Mouse (Mus musculus): ENCODE measurements around the gene Arnt. TPM values are rescaled to one million over a fixed set of nuclear protein-coding genes. Genes with fewer than 3 reads are reported as not detected.

The Arnt gene
- polyA plus RNA-seq (2014; fragmentation: Nextera tagmentation; extraction: Ambion mirVana): 40.1 and 41.0 TPM in 2 replicates

DNA sequence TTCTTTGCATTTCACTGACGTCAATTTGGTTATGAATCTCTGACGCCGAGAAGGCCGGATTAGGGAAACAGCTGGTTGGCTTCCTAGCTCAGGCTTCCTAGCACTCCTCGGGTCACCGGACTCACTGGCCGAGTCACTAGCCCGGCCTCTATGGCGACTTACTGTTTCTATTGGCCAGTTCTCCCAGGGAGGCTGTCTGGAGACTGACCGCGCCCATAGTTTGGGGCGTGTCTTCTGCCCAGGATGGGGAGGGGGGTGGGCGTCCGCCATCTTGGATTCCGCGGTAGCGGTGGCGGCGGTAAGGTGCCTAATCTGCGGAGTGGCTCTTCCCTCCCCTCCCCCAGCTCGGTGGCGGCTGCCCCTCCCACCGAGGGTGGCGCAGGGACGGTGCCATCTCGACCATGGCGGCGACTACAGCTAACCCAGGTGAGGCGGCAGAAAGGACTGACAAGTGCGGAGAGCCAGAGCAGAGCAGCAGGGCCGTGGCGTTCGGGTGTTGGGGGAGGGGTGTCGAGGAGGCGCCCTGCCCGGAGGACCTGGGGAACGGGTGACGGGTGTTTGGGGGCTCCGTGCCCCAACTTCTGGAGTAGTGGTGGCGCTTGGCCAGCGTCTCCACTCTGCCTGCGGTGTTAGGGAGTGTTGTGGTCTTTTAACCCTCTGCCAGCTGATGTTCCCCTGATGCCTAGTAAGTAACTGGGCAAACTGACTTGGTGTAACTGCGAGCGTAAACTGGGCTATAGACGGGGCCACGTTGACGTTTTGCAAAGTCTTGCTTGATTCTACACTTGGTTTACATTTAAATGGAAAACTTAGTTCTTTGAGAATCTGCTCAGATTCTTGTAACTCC is at the start of gene Arnt:
Arnt (plus strand) TSS at position 253 of the 847 bp plus-strand sequence.
- Histone ChIP-seq H3K9me3 (ENCODE audit: low read depth, low read length) (no peaks in the 10 kb centered on the region), H3K4me2 (peak within 1 kb of the TSS; percentile 64), H3K9ac (peak within 1 kb of the TSS; percentile 76), H3K4me3 (ENCODE audit: low read depth, low read length) (peak within 1 kb of the TSS; percentile 73), H3K27ac (ENCODE audit: low read depth) (peak within 1 kb of the TSS; percentile 88), H3K4me1 (ENCODE audit: insufficient read depth) (no peaks in the 10 kb centered on the region), H3K36me3 (ENCODE audit: insufficient read depth) (peaks cover 20% of the 10 kb centered on the region), H3K27me3 (ENCODE audit: insufficient read depth, low read length) (no peaks in the 10 kb centered on the region)
- DNase-seq (peak; percentile 97), ATAC-seq (ENCODE audit: insufficient read depth) (peak; percentile 100)
- under 1% methylated on average over 47 of the region's 47 CpGs for WGBS
- TF ChIP-seq CTCF (IDR thresholded peaks at IDR 0.05; ENCODE audit: low read depth): no peak

DNA sequence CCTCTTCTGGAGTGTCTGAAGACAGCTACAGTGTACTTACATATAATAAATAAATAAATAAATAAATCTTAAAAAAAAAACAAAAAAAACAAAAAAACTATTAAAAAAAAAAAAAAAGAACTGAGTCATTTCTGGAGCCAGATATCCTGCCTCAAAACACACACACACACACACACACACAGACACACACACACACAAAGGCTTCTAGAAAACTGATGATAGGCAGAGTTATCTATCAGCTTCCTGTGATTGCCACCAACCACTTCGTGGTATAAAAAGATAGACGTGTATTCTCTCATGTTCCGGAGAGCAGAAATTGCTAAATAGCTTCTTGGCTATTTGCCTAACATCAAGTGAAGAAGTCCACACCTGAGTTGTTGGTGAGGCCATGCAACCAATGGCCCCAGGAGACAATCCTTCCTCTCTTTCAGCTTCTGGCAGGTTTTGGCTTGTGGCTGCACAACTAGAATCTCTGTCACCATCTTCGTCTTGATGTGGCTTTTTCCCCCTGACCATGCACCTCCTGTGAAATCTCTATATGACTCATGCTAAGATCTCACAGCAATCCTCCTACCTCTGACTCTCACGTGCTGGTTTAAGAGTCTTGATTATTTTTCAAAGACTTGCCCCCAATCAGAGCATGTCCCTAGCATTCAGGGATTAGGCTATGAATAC is 48.6 kb upstream of the Arnt start:
- TF ChIP-seq CTCF (IDR thresholded peaks at IDR 0.05; ENCODE audit: low read depth): no peak
- WGBS: 78% methylated on average over 5 of the region's 5 CpGs

DNA sequence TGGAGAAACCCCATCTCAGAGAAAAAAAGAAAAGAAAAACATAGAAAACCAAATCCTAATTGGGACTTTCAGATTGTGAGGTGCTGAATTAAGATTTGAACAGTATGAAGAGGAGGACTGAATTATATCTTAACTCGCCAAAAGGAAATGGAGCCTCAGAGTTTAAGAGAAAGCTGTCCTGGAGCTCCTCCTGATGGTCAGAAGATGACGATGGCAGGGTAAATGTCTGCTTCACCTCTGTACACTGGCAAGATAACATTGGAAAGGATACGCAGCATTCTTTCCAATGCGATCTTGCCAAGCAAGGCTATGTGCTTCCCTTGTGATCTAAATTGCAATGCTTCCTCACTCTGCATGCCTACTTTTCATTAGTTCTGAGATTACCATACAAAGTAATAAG is 39.8 kb upstream of the Arnt start:
- DNase-seq (peak; percentile 34), ATAC-seq (ENCODE audit: insufficient read depth) (no peak)
- Histone ChIP-seq H3K27ac (ENCODE audit: low read depth) (no peak overlapping the region), H3K9ac (no peak overlapping the region), H3K36me3 (ENCODE audit: insufficient read depth) (no peaks in the 10 kb centered on the region), H3K27me3 (ENCODE audit: insufficient read depth, low read length) (no peaks in the 10 kb centered on the region), H3K4me2 (no peak overlapping the region), H3K9me3 (ENCODE audit: low read depth, low read length) (peaks cover 4% of the 10 kb centered on the region; the same call in 1 of the 2 replicates), H3K4me3 (ENCODE audit: low read depth, low read length) (no peak overlapping the region), H3K4me1 (ENCODE audit: insufficient read depth) (no peaks in the 10 kb centered on the region)
- 83% methylated on average over 4 of the region's 4 CpGs for WGBS
- peak; percentile 37; the same call in 1 of the 2 replicates for TF ChIP-seq CTCF (IDR thresholded peaks at IDR 0.05; ENCODE audit: low read depth)

More for the DNA sequence above, 48.6 kb upstream of the Arnt start:
- Histone ChIP-seq H3K4me3 (ENCODE audit: low read depth, low read length) (no peak overlapping the region), H3K9ac (no peak overlapping the region), H3K4me1 (ENCODE audit: insufficient read depth) (no peaks in the 10 kb centered on the region), H3K27ac (ENCODE audit: low read depth) (no peak overlapping the region), H3K36me3 (ENCODE audit: insufficient read depth) (no peaks in the 10 kb centered on the region), H3K9me3 (ENCODE audit: low read depth, low read length) (no peaks in the 10 kb centered on the region), H3K4me2 (no peak overlapping the region), H3K27me3 (ENCODE audit: insufficient read depth, low read length) (no peaks in the 10 kb centered on the region)
- ATAC-seq (ENCODE audit: insufficient read depth) (no peak), DNase-seq (no peak)

DNA sequence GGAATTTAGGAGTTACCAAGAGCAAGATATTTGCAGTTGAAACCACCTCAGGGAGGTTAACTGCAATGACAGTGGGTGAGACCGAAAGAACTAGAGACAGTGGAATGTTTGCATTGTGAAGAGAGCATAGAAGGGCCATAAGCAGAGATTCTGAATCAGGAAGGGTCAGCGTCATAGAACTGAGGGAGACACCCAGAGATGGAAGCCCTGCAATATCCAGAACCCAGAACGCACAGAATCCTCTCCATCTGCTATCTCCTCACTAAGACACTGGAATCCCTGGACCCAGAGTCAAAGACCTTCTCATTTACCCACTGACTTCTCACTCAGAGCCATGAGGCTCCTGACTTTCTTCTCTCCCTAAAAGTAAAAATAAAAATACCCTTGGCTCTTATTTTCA is 31.4 kb upstream of the Arnt start, which contains the start of gene 4930558C23Rik:
4930558C23Rik (minus strand) TSS at position 101 of the 400 bp plus-strand sequence.
- Histone ChIP-seq H3K27ac (ENCODE audit: low read depth) (no peak within 1 kb of the TSS), H3K4me2 (no peak within 1 kb of the TSS), H3K27me3 (ENCODE audit: insufficient read depth, low read length) (no peaks in the 10 kb centered on the region), H3K4me1 (ENCODE audit: insufficient read depth) (no peaks in the 10 kb centered on the region), H3K9me3 (ENCODE audit: low read depth, low read length) (no peaks in the 10 kb centered on the region), H3K4me3 (ENCODE audit: low read depth, low read length) (no peak within 1 kb of the TSS), H3K9ac (no peak within 1 kb of the TSS), H3K36me3 (ENCODE audit: insufficient read depth) (no peaks in the 10 kb centered on the region)
- WGBS: 84% methylated on average over 3 of the region's 3 CpGs
- ATAC-seq (ENCODE audit: insufficient read depth) (no peak), DNase-seq (no peak)
- TF ChIP-seq CTCF (IDR thresholded peaks at IDR 0.05; ENCODE audit: low read depth): no peak

DNA sequence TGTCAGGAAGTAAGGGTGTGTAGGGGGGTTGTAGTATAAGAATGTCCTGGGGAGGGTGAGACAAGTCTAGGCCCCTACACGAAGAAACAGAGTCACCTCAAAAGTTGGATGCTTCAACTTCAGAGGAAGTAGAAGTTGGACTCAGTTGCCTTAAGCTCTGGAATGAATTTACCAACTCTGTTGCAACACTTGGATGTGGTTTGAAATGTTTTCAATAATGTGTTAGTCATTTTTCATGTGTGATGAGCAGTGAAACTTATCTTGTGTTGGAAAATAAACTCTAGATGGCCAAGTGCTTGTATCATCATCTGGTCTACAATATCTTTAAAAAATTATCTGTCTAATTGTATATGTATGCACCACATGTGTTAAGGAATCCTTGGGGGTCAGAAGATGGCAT is 26.5 kb upstream of the Arnt start:
- H3K9ac ChIP-seq: no peak overlapping the region
- DNase-seq (no peak), ATAC-seq (ENCODE audit: insufficient read depth) (no peak)
- H3K4me3 ChIP-seq (ENCODE audit: low read depth, low read length): no peak overlapping the region
- no peaks in the 10 kb centered on the region for H3K36me3 ChIP-seq (ENCODE audit: insufficient read depth)
- H3K4me2 ChIP-seq: no peak overlapping the region
- no peak for TF ChIP-seq CTCF (IDR thresholded peaks at IDR 0.05; ENCODE audit: low read depth)
- no peak overlapping the region for H3K27ac ChIP-seq (ENCODE audit: low read depth)
- no peaks in the 10 kb centered on the region for H3K9me3 ChIP-seq (ENCODE audit: low read depth, low read length)
- H3K4me1 ChIP-seq (ENCODE audit: insufficient read depth): no peaks in the 10 kb centered on the region
- WGBS: 73% methylated on average over 1 of the region's 1 CpGs
- H3K27me3 ChIP-seq (ENCODE audit: insufficient read depth, low read length): no peaks in the 10 kb centered on the region

DNA sequence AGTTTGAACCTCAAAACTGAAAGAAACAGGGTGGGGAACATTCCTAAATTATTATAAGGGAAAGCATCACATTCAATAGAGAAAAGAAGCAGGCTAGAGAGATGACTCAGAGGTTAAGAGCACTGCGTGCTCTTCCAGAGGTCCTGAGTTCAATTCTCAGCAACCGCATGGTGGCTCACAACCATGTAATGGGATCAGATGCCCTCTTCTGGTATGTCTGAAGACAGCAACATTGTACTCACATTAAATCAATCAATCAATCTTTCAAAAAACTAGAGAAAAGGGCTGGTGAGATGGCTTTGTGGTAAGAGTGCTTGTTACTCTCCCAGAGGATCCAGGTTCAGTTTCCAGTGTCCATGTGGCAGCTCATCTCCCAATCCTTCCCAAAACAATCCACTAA is 25.3 kb upstream of the Arnt start:
- ATAC-seq (ENCODE audit: insufficient read depth) (no peak), DNase-seq (no peak)
- Histone ChIP-seq H3K4me1 (ENCODE audit: insufficient read depth) (no peaks in the 10 kb centered on the region), H3K9me3 (ENCODE audit: low read depth, low read length) (no peaks in the 10 kb centered on the region), H3K36me3 (ENCODE audit: insufficient read depth) (no peaks in the 10 kb centered on the region), H3K9ac (no peak overlapping the region), H3K27me3 (ENCODE audit: insufficient read depth, low read length) (no peaks in the 10 kb centered on the region), H3K4me2 (no peak overlapping the region), H3K27ac (ENCODE audit: low read depth) (no peak overlapping the region), H3K4me3 (ENCODE audit: low read depth, low read length) (no peak overlapping the region)
- TF ChIP-seq CTCF (IDR thresholded peaks at IDR 0.05; ENCODE audit: low read depth): no peak
- WGBS: 87% methylated on average over 2 of the region's 2 CpGs

DNA sequence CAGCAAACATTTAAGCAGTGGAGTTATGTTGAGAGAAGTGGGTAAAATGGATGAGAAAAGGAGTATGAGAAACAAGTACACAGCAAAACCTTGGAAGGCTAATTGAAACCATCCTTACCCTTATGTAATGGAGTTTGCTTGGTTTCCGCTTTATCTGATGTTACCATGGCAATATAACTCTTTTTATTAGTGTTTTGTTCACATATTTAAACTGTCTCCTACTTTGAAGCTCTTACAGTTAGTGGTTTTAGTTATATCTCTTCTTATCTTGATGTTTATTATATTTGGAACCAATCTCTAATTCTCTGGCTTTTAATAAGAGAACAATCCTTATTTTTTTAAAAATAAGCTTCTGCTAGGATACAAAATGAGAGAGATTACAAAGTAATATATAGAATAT is 21.9 kb upstream of the Arnt start:
- Histone ChIP-seq H3K4me2 (no peak overlapping the region), H3K4me3 (ENCODE audit: low read depth, low read length) (no peak overlapping the region), H3K36me3 (ENCODE audit: insufficient read depth) (no peaks in the 10 kb centered on the region), H3K27ac (ENCODE audit: low read depth) (no peak overlapping the region), H3K9ac (no peak overlapping the region), H3K27me3 (ENCODE audit: insufficient read depth, low read length) (no peaks in the 10 kb centered on the region), H3K4me1 (ENCODE audit: insufficient read depth) (no peaks in the 10 kb centered on the region), H3K9me3 (ENCODE audit: low read depth, low read length) (no peaks in the 10 kb centered on the region)
- no peak for TF ChIP-seq CTCF (IDR thresholded peaks at IDR 0.05; ENCODE audit: low read depth)
- ATAC-seq (ENCODE audit: insufficient read depth) (no peak), DNase-seq (no peak)
- 55% methylated on average over 1 of the region's 1 CpGs for WGBS
